Mouse (Mus musculus) G1E (cell line): Measurements from ENCODE around the gene Epn2. TPM values are rescaled to one million over a fixed set of nuclear protein-coding genes. Genes with fewer than 3 reads are reported as not detected.

Source experiments
- ATAC-seq: 2 replicates; pipeline ENCODE4 v1.8.0; 2016; ENCODE audit warnings: mild to moderate bottlenecking; ENCODE audit not compliant: insufficient number of reproducible peaks, poor library complexity, low FRiP score, severe bottlenecking; ENCODE audit errors: extremely low read depth
- DNase-seq: peaks from one replicate; pipeline ENCODE4 v3.0.0; 2012; ENCODE audit warnings: low spot score
- H3K27me3 ChIP-seq: 2 replicates; pipeline ENCODE4 v1.6.1; 2012; ENCODE audit warnings: mild to moderate bottlenecking, low read length, inconsistent platforms; ENCODE audit not compliant: insufficient read depth
- H3K36me3 ChIP-seq: replicated peaks from 2 replicates; pipeline ENCODE3; 2012; ENCODE audit warnings: mild to moderate bottlenecking, inconsistent platforms
- H3K4me1 ChIP-seq: 2 replicates; pipeline ENCODE4 v1.6.1; 2012; ENCODE audit warnings: low read depth, low read length, inconsistent platforms, mixed read lengths; ENCODE audit not compliant: insufficient read depth
- H3K4me3 ChIP-seq: 2 replicates; pipeline ENCODE4 v1.5.1; 2012; ENCODE audit warnings: low read depth, mild to moderate bottlenecking, inconsistent platforms, low read length, moderate library complexity, mixed read lengths
- H3K9me3 ChIP-seq: replicated peaks from 2 replicates; pipeline ENCODE4 v1.6.1; 2012; ENCODE audit warnings: inconsistent platforms
- CTCF ChIP-seq: IDR thresholded peaks from 2 replicates; pipeline ENCODE4 v1.5.1; 2012; ENCODE audit warnings: low read depth, low read length, inconsistent platforms, mixed read lengths
- GATA1 ChIP-seq: IDR thresholded peaks from 2 replicates; pipeline ENCODE4 v1.6.1; 2012; ENCODE audit warnings: borderline replicate concordance, low read length, inconsistent platforms, mixed read lengths
- GATA2 ChIP-seq: IDR thresholded peaks from 2 replicates; pipeline ENCODE4 v1.6.1; 2012; ENCODE audit warnings: low read depth, low read length, inconsistent platforms, borderline replicate concordance
- POLR2AphosphoS5 ChIP-seq: IDR thresholded peaks from 2 replicates; pipeline ENCODE4 v1.6.1; 2012; ENCODE audit warnings: low read depth, low read length, inconsistent platforms; ENCODE audit not compliant: insufficient replicate concordance
- TAL1 ChIP-seq: conservative IDR thresholded peaks from 2 replicates; pipeline ENCODE4 v1.6.1; 2012; ENCODE audit warnings: low read depth, low read length, inconsistent platforms, mixed read lengths
- polyA plus RNA-seq: library from polyadenylated mRNA; stranded (reverse); fragments of >175 nt; gene quantifications from 2 replicates; pipeline ENCODE4 v1.2.3, GENCODE M21; 2012
- total RNA-seq, 2 experiments: library from RNA; stranded (forward) in 1 of 2; stranded (reverse) in 1 of 2; fragments of 200-1000 nt in 1 of 2; fragments of >200 nt in 1 of 2; fragmentation: Nextera tagmentation in 1 of 2; gene quantifications; 2 replicates each; pipeline ENCODE4 v1.2.3; 2014 to 2017

Gene Epn2
- total and polyA plus RNA-seq, 3 experiments: 2.3 to 4.5 (median 2.6) TPM

GRCm38 (mm10) chr11:61564566-61564965, 14.9 kb downstream of the Epn2 start:
- no peaks in the 10 kb centered on the region for H3K27me3 ChIP-seq
- DNase-seq: no peak
- TF ChIP-seq GATA1: no peak
- no peak for TF ChIP-seq POLR2AphosphoS5
- TF ChIP-seq GATA2: no peak
- no peaks in the 10 kb centered on the region for H3K9me3 ChIP-seq
- H3K36me3 ChIP-seq: no peaks in the 10 kb centered on the region
- ATAC-seq: no peak
- H3K4me3 ChIP-seq: no peak overlapping the region
- no peaks in the 10 kb centered on the region for H3K4me1 ChIP-seq

- DNase-seq (no peak), ATAC-seq (no peak)
- H3K27me3 ChIP-seq: no peaks in the 10 kb centered on the region
- no peak overlapping the region for H3K4me3 ChIP-seq
- H3K4me1 ChIP-seq: no peaks in the 10 kb centered on the region
- TF ChIP-seq TAL1 (no peak), CTCF (no peak), GATA2 (no peak), GATA1 (no peak), POLR2AphosphoS5 (no peak)
- no peaks in the 10 kb centered on the region for H3K36me3 ChIP-seq
- no peaks in the 10 kb centered on the region for H3K9me3 ChIP-seq
Observed at GRCm38 (mm10) chr11:61563939-61564338, 15.5 kb downstream of the Epn2 start.

GRCm38 (mm10) chr11:61562421-61562820, 17.1 kb downstream of the Epn2 start:
- TF ChIP-seq GATA2 (no peak), CTCF (no peak)
- Histone ChIP-seq H3K4me1 (no peaks in the 10 kb centered on the region), H3K4me3 (no peak overlapping the region), H3K27me3 (no peaks in the 10 kb centered on the region), H3K9me3 (no peaks in the 10 kb centered on the region), H3K36me3 (no peaks in the 10 kb centered on the region)
- DNase-seq (no peak), ATAC-seq (no peak)

GRCm38 (mm10) chr11:61559572-61559971, 19.9 kb downstream of the Epn2 start:
- TF ChIP-seq GATA2 (no peak), TAL1 (no peak)
- Histone ChIP-seq H3K4me3 (no peak overlapping the region), H3K9me3 (no peaks in the 10 kb centered on the region), H3K27me3 (no peaks in the 10 kb centered on the region), H3K4me1 (no peaks in the 10 kb centered on the region), H3K36me3 (no peaks in the 10 kb centered on the region)
- ATAC-seq (no peak), DNase-seq (no peak)

GRCm38 (mm10) chr11:61553015-61553754, 26.3 kb downstream of the Epn2 start:
- H3K9me3 ChIP-seq: no peaks in the 10 kb centered on the region
- H3K36me3 ChIP-seq: no peaks in the 10 kb centered on the region
- DNase-seq (no peak), ATAC-seq (no peak)
- no peaks in the 10 kb centered on the region for H3K4me1 ChIP-seq
- H3K4me3 ChIP-seq: no peak overlapping the region
- TF ChIP-seq GATA2 (no peak), TAL1 (no peak), POLR2AphosphoS5 (no peak), GATA1 (no peak), CTCF (no peak)
- no peaks in the 10 kb centered on the region for H3K27me3 ChIP-seq

GRCm38 (mm10) chr11:61550631-61551030, 28.9 kb downstream of the Epn2 start:
- no peak for DNase-seq

GRCm38 (mm10) chr11:61547710-61548109, 31.8 kb downstream of the Epn2 start:
- no peak for DNase-seq
- H3K9me3 ChIP-seq: no peaks in the 10 kb centered on the region
- no peak for TF ChIP-seq POLR2AphosphoS5
- no peak for TF ChIP-seq CTCF
- no peak for TF ChIP-seq TAL1
- no peak for TF ChIP-seq GATA1
- no peak for TF ChIP-seq GATA2
- H3K36me3 ChIP-seq: peaks cover 12% of the 10 kb centered on the region
- H3K27me3 ChIP-seq: no peaks in the 10 kb centered on the region
- H3K4me1 ChIP-seq: no peaks in the 10 kb centered on the region
- H3K4me3 ChIP-seq: no peak overlapping the region
- ATAC-seq: no peak

More at GRCm38 (mm10) chr11:61550631-61551030, 28.9 kb downstream of the Epn2 start:
- ATAC-seq: no peak
- Histone ChIP-seq H3K4me1 (no peaks in the 10 kb centered on the region), H3K27me3 (no peaks in the 10 kb centered on the region), H3K9me3 (no peaks in the 10 kb centered on the region), H3K4me3 (no peak overlapping the region), H3K36me3 (peaks cover 6% of the 10 kb centered on the region)
- TF ChIP-seq POLR2AphosphoS5 (no peak), GATA1 (no peak), CTCF (no peak), TAL1 (no peak), GATA2 (no peak)
